Mouse (Mus musculus): ENCODE measurements around the gene Megf6.

DNA sequence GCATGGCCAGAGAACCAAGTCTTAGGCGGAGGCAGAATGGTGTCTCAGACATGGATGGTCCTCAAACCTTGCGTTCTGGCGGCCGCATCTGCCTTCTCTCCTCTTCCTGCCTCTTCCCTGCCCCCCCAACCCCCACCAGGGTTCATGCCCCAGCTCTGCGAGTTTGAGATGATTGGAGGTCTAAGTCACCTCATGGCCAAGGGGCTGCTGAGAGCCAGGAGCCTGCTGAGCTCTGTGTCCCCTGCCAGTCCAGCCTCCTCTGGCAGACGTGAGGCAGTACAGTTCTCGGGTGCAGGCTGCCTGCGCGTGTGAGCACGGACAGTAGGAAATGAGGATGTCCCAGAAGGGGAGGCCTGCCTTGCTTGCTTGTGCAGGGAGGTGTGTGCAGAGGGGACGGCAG lies 56.1 kb downstream of the Megf6 start:
- TF ChIP-seq HCFC1 (IDR thresholded peaks at IDR 0.05; ENCODE audit: borderline replicate concordance, insufficient read depth, low read length), result no peak
- TF ChIP-seq ZC3H11A (IDR thresholded peaks at IDR 0.05; ENCODE audit: borderline replicate concordance, low read depth, low read length), result no peak
- TF ChIP-seq ZNF384 (IDR thresholded peaks at IDR 0.05; ENCODE audit: low read depth, low read length), result no peak
- TF ChIP-seq MAFK (IDR thresholded peaks at IDR 0.05; ENCODE audit: insufficient read depth, low read depth, low read length), result no peak
- no peak for TF ChIP-seq CHD2 (IDR thresholded peaks at IDR 0.05; ENCODE audit: low read depth, low read length)
